Mouse (Mus musculus) right cerebral cortex, postnatal 14 days (tissue): ENCODE results near the gene Nol6.

Experiments
- DNase-seq: peaks from one replicate; pipeline ENCODE4 v3.0.0; 2022

The Nol6 gene

DNA sequence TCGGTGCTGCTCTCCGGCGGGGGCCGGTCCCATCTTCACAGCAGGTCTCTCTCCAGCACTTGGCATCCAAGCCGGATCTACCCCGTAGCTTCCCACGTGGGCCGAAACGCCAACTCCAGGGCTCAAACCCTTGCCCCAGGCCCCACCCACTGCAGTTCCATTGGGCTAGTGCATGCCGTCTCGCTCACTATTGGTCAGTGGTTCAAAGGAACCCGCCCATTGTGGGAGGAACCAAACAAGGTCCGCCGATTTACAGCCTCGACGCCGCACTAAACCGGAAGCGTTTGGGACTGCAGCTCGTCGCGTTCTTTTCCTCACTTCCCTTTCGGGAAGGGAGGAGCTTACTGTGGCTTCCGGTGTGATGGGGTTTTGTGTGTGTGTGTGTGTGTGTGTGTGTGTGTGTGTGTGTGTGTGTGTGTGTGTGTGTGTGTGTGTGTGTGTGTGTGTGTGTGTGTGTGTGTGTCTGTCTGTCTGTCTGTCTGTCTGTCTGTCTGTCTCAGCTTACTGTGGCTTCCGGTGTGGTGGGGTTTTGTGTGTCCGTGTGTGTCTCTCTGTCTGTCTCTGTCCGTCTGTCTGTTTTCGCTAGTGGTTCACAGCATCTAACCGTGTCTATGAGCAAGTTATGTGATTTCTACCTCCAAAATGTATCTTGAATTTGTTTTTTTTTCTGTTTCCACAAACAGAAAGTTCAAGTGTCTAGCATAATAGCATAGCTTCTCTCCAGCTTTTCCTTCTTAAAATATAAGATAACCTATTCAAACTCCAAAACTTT is at the start of gene Nol6:
Gene Nol6, minus strand, starts transcription at position 276 of the 772 bp plus-strand sequence.
- DNase-seq = peak; percentile 97

DNA sequence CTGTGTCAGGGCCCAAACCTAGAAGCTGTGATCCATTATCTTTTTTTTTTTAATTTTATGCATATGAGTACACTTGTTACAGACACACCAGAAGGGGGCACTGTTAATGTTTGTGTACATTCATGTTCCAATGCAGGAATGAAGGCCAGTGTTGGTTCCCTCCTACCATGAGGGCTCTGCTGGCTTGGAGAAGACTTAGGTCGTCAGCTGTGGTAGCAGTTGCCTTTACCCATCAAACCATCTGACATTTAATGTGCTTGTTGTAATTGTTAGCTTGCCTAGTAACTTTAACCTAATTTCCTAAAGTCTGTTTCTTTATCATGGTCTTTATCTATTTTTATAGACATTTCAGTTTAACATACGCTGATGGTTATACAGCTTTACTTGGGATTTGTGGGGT is 46.7 kb upstream of the Nol6 start:
- no peak for DNase-seq

DNA sequence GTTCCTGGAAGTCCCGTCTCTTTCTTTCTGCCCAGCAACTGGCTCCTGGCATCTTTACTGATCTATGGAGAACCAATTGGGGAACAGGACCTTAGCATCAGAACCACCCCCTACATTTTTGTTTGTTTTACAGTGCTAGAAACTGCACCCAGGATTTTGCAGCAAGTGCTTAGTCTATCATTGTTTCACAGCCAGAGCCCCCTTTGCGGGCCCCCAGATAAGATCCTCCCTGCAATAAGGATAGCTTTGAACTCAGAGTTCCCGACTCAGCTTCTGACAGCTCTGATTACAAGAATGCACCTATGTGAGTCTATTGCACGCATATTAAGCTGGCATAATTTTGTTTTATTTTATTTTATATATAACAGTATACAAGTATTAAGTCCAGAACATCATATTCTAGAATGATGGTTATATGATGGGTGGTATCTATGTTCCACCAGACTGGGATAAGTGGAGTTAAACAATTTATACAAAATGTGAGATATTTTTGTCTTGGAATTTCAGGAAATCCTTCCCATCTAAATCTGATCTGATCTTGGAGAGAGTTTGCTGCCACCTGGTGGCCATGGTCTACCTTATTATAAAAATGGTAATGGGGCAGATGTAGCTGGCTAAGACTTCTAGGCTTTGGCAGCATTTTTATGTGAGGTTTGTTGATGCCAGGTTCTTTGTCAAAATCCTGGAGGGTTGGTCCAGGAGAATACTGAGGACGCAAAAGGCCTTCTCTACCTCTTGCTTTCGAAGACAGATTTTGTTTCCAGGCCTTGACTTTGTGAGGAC is 41.6 kb upstream of the Nol6 start:
- DNase-seq = peak; percentile 91

DNA sequence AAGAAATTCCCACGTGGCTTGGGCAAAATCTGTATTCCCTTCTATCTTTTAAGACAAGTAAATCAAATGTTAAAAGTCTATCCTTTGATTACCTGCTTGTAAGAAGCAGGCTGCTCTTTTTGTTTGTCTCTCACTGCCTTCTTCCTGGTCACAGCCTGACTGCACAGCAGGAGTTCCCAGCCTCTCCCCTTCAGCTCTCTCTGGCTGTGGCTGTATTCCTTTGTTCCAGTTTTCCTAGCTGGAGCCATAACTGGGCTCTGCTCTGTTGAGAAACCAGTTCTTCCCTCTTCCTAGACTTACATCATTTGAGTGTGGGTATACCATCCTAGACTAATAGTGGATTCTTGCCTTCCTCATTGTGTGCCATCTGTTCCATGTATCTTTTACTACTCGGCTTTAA is 40.7 kb upstream of the Nol6 start:
- no peak for DNase-seq

DNA sequence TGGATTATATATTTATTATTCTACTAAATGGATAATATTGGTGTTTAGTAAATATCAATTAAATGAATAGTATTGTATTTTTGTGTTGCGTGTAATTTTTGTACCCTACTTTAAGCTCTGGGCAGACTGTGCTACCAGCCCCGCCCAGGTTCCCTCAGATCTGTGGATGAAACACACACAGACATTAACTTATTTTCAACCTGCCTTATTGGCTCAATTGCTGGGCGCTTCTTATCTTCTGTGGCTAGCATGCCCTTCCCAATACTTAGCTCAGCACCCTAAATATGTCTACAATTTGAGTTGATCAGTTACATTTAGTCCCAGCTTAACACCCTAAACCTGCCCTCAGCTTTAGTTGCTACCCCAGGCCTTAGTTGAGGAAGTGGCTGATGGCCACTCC is 37.0 kb upstream of the Nol6 start:
- DNase-seq = no peak

DNA sequence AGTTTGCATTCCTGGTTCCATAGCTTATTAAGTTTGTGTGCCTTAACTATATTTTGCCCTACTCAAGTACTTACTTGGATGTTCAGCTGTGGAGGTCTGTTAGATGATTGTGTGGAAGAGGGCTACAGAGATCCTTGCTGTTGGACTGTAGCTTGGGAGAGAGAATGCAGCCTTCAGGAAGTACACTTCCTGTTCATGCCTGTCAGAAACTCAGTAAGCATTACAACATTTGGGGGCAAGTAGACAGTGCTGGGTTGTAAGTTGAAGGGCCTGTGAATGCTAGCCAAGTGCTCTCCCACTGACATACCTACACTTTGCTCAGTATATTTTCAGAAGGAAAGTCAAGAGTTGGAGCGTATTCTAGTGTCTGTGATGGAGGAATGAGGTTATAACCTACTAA is 34.0 kb upstream of the Nol6 start:
- DNase-seq = no peak

DNA sequence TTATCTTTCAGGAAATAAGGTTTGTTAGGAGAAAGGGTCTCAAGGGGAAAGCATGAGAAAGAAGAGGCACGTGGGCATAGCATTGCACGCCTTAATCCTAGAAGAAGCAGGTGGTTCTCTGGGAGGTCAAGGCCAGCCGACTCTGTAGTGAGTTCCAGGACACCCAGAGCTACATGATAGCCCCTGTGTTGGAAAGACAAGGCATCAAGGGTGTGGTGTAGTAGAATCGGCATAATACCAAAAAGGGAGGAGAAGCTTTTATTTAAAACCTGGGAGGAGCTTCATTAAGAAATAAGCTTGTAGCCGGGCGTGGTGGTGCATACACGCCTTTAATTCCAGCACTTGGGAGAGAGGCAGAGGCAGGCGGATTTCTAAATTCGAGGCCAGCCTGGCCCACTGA is 32.7 kb upstream of the Nol6 start:
- no peak for DNase-seq

DNA sequence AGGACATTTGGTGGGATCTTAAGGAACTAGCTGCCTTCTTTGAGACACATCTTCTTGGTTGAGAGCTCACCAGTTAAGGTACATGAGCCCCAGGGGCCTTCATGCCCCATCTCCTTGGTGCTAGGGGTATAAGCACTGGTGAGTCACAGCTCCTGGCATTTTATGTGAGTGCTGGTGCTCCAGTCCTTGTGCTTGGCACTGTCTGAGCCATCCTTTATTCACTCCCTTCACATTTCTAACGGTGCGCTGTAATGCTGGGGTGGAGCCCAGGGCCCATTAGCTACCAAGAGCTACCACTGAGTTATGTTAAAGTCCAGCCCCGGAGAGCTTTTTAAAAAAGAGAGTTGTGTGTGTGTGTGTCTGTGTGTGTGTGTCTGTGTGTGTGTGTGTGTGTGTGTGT is 28.9 kb upstream of the Nol6 start:
- DNase-seq = no peak

DNA sequence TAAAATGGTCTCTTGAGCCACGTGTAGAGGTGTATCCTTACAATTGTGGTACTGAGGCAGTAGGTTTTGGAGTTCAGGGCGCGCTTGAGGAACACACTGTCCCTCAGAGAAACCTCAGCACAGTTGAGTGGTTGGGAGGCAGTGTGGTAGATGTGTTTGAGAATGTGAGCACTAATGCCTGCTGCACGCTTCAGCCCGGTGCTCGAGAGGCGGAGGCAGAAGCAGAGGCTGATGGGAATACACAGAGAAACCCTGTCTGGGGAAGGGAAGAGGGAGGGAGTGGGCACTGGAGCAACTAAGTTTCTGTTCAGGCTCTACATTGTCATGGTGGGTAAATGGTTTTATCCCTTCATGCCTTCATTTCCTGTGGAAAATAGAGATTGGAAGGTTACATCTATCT is 26.9 kb upstream of the Nol6 start:
- no peak for DNase-seq

DNA sequence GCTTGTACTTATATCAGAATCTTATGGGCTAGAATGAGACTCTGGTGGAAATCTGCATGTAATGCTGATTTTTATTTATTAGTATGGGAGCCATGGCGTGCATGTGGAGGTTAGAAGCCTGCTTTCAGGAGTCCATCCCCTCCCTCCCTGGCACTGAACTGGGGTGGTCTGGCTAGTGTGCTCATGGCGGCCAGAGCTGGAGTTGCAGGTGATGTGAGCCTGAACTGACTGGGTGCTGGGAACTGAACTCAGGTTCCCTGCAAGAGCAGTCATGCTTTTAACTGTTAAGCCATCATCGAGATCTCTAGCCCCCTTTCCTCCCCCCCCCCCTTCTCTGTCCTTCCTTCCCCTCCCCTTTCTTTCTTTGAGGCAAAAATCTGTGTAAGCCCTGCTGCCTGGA is 25.6 kb upstream of the Nol6 start:
- DNase-seq = no peak

DNA sequence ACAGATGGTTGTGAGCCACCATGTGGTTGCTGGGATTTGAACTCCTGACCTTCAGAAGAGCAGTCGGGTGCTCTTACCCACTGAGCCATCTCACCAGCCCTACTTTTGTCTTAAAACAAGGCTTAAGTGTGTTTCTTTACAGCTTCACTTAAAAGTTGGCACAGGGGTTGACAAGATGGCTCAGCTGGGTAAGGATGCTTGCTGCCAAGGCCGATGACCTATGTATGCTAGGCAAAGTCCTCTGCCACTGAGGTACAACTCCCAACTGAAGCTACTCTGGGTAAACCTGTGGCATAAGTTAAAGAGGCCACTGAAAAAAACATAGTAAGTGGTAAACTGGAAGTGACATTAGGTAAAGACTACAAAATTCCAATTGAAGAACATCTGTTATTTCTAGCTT is 18.3 kb upstream of the Nol6 start:
- no peak for DNase-seq

DNA sequence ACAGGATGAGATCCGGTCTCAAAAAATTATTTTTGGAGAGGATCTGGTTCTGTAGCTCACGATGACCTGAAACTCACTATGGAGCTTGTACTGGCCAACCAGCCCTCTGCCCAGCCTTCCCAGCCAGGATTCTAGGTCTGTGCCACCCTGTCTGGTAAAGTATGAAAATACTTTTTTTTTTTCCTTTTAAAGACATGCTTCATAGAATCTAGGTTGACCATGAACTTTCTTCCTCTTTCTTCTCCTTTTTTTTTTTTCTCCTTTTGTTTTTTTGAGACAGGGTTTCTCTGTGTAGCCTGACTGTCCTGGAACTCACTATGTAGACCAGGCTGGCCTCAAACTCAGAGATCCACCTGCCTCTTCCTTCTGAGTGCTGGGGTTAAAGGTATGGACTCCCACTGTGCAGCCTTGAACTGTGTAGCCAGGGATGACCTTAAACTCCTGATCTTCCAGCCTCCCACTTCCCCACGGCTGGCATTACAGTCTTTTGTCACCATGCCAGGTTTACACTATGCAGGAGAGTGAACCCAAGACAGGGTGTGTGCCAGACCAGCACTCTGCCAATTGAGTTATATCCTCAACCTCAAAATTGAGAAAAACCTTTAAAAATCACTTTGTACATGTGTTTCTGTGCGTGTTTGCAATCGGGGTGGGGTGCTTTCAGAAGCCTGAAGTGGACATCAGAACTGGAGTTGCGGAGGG is 16.1 kb upstream of the Nol6 start:
- no peak for DNase-seq

DNA sequence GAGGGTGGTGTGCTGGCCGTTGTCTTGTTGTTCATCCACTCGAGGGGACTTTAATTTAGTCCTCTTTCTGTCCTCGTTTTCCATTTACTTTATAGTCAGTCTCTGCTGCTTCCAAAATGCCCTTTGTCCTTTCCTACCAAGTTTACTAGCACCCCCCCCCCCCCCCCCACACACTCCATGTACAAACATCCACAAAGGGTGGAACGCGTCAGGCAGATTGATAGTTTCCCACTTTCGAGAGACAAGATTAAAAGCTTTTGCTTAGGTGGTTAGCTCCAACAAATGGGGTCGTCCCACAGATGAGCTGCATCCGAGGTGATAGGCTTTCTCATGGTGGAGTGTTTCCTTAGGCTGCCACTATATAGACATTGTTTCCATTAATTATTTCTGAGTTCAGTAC is 12.6 kb upstream of the Nol6 start:
- no peak for DNase-seq

DNA sequence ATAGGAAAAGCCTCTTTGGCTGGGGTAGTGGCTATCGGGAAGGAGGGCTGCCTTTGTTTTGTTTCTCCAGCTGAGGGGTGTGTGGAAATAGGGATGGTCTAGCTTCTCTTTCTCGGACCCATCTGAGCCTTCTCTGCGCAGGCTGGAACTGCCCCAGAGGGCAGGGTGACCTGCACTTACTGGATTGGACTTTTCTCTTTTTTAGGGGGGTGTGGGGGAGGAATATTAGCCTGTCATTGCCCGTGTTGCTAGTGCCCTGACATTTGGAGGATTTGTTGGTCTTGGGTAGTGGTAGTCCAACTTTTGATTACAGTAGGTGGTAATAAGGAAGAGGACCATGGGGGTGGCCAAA is 12.2 kb upstream of the Nol6 start:
- no peak for DNase-seq

DNA sequence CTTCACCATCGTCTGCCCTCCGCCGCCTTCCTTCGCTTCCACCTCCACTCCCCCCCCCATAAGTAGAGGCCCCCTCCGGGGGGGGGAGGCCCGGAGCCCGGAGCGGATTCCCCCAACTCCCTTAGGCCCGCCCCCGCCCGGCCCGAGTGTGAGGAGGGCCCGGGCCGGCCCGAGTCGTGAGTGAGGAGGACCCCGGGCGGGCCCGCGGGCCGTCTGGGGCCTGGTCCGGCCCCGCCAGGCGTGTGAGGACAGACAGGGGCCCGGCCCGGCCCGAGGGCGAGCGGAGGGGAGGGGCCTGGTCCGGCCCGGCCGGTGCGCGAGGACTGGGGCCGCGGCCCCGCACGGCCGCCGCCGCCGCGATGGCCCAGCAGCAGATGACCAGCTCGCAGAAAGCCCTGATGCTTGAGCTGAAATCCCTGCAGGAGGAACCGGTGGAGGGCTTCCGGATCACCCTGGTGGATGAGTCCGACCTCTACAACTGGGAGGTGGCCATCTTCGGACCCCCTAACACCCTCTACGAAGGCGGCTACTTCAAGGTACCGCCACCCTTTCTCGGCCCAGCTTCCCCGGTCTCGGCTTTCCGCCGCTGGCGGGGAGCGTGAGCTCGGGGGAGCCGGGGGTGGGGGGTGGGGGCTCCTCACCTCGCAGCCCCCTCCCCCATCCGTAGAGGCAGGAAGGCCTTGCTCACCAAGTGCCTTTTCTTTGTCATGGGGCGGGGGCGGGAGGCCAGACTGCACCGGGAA is 11.6 kb upstream of the Nol6 start, which contains the start of gene Ube2r2:
Gene Ube2r2, plus strand, starts transcription at position 33 of the 743 bp plus-strand sequence.
- DNase-seq = peak; percentile 42

DNA sequence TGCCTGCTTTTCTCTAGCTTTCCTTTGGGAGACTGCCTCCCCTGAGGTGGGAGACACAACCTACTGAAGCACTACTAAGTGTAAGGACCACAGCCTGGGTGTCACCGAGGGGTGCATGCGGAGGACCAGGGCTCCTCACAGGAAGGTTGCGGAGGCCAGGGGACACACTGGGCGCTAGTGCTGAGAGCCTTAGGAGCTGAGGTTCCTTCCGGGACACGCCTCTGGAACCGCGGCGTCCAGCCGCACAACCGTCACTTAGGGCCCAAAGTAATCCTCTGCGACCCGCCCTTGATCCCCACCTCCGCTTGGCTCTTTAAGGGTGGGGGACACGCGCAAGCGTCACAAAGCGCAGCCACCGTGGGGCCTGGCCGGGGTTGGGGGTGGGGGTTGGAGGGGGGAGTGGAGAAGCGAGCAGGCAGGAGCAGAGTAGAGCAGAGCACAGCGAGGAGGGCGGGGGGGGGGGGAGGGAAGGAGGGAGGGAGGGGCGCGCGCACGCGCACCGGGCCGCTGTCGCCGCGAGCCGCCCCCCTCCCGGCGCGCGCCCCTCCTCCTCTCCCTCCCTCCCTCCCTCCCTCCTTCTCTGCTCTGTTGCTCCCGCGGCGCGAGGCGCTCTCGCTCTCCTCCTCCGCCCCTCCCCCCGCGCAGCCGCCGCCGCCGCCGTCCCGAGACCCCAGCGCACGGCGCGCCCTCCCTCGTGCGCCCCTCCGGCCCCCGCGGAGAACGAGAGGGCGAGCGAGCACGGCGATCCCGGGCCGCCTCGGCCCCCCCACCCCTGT is 10.9 kb upstream of the Nol6 start:
- peak; percentile 86 for DNase-seq

DNA sequence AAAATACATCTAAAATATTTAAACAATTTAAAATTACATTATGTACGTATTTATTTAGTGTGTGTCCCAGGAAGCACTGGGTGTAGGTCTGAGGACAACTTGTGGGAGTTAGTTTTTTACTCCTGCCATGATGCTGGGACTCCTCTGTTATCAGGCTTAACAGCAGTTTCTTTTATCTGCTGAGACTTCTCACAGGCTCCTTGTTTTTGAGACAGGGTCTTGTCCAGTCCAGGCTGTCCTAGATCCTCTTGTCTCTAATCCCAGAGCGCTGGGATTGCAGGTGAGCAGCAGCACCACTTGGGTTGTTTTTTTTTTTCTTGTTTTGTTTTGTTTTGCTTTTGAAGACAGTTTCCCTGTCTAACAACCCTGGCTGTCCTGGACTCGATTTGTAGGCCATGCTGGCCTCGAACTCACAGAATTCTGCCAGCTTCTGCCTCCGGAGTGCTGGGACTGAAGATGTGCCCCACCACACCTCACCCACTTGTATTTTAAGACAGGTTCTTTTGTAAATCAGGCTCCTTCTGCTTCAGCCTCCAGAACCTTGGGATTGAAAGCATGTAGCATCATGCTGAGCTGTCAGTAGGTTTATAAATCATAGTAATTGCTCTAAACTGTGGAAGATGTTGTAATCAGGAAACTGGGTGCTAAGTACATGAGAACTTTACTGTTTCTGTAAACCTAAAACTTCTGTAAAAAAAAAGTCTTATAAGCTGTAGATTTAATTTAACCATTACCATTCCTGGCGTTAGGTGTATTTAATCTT is 9.5 kb upstream of the Nol6 start:
- no peak for DNase-seq

DNA sequence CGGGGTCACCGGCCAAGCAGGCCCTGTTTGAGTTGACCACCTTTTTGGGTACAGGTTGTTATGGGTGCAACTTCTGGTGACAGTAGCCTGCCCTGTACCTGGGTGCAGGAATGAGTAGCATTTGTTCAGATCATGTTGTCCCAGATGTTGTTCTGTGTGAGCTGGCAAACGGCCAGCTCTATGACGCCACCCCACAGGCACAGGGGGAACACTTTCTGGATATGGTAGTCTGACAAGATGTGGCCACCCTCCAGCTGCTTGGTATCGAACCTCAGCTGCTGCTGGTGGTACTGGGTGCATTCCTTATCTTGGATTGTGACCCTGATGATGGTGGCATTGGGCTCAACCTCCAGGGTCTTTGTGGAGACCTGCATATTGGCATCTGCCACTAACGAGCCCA is 8.2 kb upstream of the Nol6 start:
- DNase-seq = no peak

DNA sequence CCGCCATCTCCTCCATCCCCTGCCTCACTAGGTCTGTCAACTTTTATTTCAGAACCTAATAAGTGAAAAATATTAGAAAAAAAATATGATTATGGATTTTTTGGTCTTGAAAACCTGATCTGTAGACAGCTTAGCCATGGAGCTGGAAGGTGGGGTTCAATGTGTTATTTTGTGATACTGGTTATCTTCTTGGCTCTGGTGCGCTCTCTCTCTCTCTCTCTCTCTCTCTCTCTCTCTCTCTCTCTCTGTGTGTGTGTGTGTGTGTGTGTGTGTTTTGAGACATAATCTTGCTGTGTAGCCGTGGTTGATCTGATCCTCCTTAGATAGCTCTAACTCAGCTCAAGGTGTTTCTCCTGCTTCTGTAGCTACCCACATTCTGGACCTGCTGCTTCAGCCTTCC is 5.6 kb upstream of the Nol6 start:
- no peak for DNase-seq

DNA sequence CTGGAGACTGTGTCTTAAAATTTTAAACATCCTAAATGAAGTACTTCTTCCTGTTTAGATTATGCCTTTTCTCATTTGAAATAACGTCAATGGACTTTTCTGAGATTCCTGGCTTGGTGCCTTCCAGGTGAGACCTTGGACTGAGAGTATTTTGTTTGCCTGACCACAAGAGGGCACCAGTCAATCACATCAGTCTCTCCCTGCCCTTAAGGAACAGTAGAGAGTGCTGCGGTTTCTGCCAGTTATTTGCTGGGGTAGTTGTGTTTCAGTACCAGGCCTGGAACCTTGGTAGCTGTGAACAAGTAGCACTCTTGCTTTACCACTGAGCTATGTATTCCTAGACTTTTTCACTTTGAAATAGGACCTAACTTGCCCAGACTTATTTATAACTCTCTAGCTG is 5.2 kb upstream of the Nol6 start:
- DNase-seq = no peak

DNA sequence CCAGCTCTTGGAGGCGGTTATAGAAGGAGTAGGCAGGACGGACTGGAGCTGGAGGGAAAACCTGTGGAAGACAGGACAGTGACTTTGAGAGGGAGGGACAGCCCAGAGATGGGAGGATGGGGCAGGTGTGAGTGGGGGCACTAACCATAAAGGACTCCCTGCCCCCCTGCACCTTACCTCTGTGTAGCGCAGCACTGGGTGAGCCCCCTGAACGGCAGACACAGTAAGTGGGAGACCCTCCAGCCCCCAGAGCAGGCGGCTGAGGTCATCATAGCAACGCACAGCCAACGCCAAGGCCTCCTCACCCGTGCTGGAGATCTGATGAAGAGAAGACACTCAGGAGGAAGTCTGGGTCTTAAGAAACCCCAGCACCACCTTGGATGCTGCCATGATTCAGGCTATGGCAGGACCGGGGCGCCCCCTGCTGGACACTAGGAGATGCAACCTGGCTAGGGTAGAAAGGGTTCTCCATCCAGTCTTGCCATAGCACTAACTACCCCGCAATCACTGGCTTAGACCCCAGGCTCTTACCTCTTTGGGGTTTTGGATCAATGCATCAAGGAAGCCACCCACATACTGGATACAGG is 5.5 kb downstream of the Nol6 start:
- DNase-seq = peak; percentile 76
